Mouse (Mus musculus): ENCODE results near the gene Mep1a. TPM values are rescaled to one million over a fixed set of nuclear protein-coding genes. Genes with fewer than 3 reads are reported as not detected.

The Mep1a gene
- polyA plus RNA-seq (2015; fragmentation: Nextera tagmentation; extraction: Ambion mirVana): not detected in 2 replicates

DNA sequence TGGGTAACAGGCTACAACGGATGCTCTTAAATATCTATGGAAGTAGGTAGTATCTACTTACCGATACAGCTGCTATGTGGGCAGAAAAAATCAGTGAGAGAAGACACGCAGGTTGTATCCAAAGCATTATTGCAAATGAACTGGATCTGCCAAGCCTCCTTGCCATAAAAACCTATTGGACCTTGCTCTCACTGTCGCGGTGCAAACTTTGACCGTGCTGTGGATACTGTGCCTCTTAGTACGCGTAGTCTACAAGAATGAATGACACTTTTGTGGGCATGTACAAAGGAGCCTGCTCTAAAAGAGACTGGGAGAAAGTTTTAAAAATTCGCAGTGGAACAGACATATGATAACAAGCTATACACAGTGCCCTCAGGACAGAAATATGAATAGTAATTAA, at the start of gene Mep1a:
Gene Mep1a, minus strand, starts transcription at position 221 of the 400 bp plus-strand sequence.

GRCm38 (mm10) chr17:43543539-43543938, 40.9 kb upstream of the Mep1a start, which contains the start of gene Ankrd66:
Ankrd66 (minus strand) TSS chr17:43543639.

Other genes starting within 250 kb of the Mep1a start
- not detected in 2 replicates for gene Adgrf1, start 232.5 kb downstream of the Mep1a start, polyA plus RNA-seq (2015; fragmentation: Nextera tagmentation; extraction: Ambion mirVana)
- 4.3 and 5.8 TPM in 2 replicates for gene Adgrf5, start 142.4 kb downstream of the Mep1a start, polyA plus RNA-seq (2015; fragmentation: Nextera tagmentation; extraction: Ambion mirVana)
- gene Ankrd66, start 40.8 kb upstream of the Mep1a start, polyA plus RNA-seq (2015; fragmentation: Nextera tagmentation; extraction: Ambion mirVana): 0.32 and 0.38 TPM in 2 replicates
- 41.6 and 48.2 TPM in 2 replicates for gene Pla2g7, start 65.3 kb upstream of the Mep1a start, polyA plus RNA-seq (2015; fragmentation: Nextera tagmentation; extraction: Ambion mirVana)
- gene Tdrd6, start 127.5 kb upstream of the Mep1a start, polyA plus RNA-seq (2015; fragmentation: Nextera tagmentation; extraction: Ambion mirVana): not detected in 2 replicates
- 4.5 and 6.9 TPM in 2 replicates for gene Slc25a27, start 164.4 kb upstream of the Mep1a start, polyA plus RNA-seq (2015; fragmentation: Nextera tagmentation; extraction: Ambion mirVana)
- gene Cyp39a1, start 164.6 kb upstream of the Mep1a start, polyA plus RNA-seq (2015; fragmentation: Nextera tagmentation; extraction: Ambion mirVana): 3.9 and 5.2 TPM in 2 replicates